Mouse (Mus musculus) embryonic facial prominence, embryonic 14.5 days (tissue): ENCODE measurements around the gene Zwilch. TPM values are rescaled to one million over a fixed set of nuclear protein-coding genes. Genes with fewer than 3 reads are reported as not detected.
"Not testable (repeated sequence)": the region's sequence is repeated elsewhere in the genome, so short reads cannot be mapped to it uniquely, and the experiment has no call there.

Source experiments
- ATAC-seq: fragments of 200-750 bp; cut with Nextera tagmentation; 2 replicates; pipeline ENCODE4 v1.8.0; 2017; ENCODE audit warnings: low read depth, moderate number of reproducible peaks, moderate TSS enrichment
- DNase-seq: peaks from one replicate; pipeline ENCODE4 v3.0.0-alpha.2; 2015; ENCODE audit warnings: low spot score
- H3K27ac ChIP-seq: fragments of 300-500 bp; sonication (generic); replicated peaks from 2 replicates; pipeline ENCODE4 v1.5.1; 2014; ENCODE audit warnings: low read depth, mild to moderate bottlenecking, low read length, moderate library complexity
- H3K27me3 ChIP-seq: fragments of 300-500 bp; sonication (generic); replicated peaks from 2 replicates; pipeline ENCODE4 v1.6.1; 2014; ENCODE audit warnings: low read length; ENCODE audit not compliant: control insufficient read depth, insufficient read depth
- H3K36me3 ChIP-seq: fragments of 300-500 bp; sonication (generic); 2 replicates; pipeline ENCODE4 v1.6.1; 2014; ENCODE audit warnings: low read length, mixed read lengths; ENCODE audit not compliant: control insufficient read depth, insufficient read depth
- H3K4me1 ChIP-seq: fragments of 300-500 bp; sonication (generic); 2 replicates; pipeline ENCODE4 v1.6.1; 2014; ENCODE audit warnings: antibody characterized with exemption, low read length; ENCODE audit not compliant: control insufficient read depth, insufficient read depth
- H3K4me2 ChIP-seq: fragments of 300-500 bp; sonication (generic); 2 replicates; pipeline ENCODE4 v1.6.1; 2014; ENCODE audit warnings: low read depth, mild to moderate bottlenecking, low read length, moderate library complexity, mixed read lengths
- H3K4me3 ChIP-seq: fragments of 300-500 bp; sonication (generic); 2 replicates; pipeline ENCODE4 v1.5.1; 2014; ENCODE audit warnings: low read depth, mild to moderate bottlenecking, low read length
- H3K9ac ChIP-seq: fragments of 300-500 bp; sonication (generic); 2 replicates; pipeline ENCODE4 v1.6.1; 2014; ENCODE audit warnings: low read depth, mild to moderate bottlenecking, low read length, moderate library complexity, mixed read lengths
- H3K9me3 ChIP-seq: fragments of 300-500 bp; sonication (generic); 2 replicates; pipeline ENCODE4 v1.6.1; 2016; ENCODE audit warnings: low read length; ENCODE audit not compliant: control insufficient read depth
- WGBS: fragments of 180-500 bp; shearing (Covaris S2); extraction: QIAGEN DNeasy Blood & Tissue Kit; methylation state at CpG from one replicate; pipeline ENCODE4 v1.1.7; 2014; 5-methylcytosine and 5-hydroxymethylcytosine counted together
- polyA plus RNA-seq: library from polyadenylated mRNA; unstranded; fragments of >200 nt; fragmentation: Nextera tagmentation; extraction: Ambion mirVana; gene quantifications from 2 replicates; pipeline ENCODE4 v1.2.1, GENCODE M21; 2014

Zwilch gene
- polyA plus RNA-seq, 1 experiment from 2014 or later: 10.6 TPM

DNA sequence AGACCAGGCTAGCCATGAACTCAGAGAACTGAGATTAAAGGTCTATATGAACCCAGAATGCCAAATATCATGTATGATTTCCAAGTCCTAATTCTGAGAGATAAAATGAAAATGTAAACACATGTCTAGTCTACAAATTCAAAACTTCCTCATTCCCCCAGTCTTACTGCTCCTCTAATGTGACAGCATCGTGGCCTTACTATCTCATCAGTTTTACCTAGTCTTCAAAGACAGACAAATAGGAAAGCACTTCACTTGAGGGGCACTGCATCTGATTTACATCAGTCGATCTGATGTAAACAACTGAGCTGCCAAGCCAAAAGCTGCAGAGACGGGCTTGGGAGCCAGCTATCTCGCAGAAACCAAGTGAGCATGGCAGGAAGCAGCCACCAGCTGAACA, 43.2 kb upstream of the Zwilch start:
- Histone ChIP-seq H3K27me3 (no peaks in the 10 kb centered on the region), H3K9ac (no peak overlapping the region), H3K36me3 (peaks cover 25% of the 10 kb centered on the region; the same call in 1 of the 2 replicates), H3K4me1 (peaks cover 8% of the 10 kb centered on the region; the same call in 1 of the 2 replicates), H3K4me2 (no peak overlapping the region), H3K4me3 (no peak overlapping the region), H3K9me3 (no peaks in the 10 kb centered on the region), H3K27ac (no peak overlapping the region)
- no peak for DNase-seq
- no peak for ATAC-seq
- 72% methylated on average over 4 of the region's 4 CpGs for WGBS

DNA sequence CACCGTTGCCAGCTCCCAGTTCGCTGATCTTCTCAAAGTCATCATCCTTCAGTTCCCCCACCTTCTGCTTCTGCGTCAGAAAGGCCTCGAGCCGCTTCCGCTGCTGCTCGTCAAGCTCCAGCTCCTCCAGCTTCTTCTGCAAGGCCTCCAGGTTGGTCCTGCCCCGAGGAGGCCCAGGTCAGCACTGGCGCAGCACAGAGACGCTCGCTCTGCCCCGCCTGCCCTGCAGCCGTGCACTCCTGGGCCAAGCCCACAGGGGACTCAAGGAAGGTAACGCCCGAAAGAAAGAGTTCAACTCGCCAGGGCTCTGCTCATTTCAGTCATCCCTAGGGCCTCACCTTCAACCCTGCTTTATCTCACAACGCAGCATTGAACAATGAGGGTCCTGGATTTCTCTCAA, 41.5 kb upstream of the Zwilch start:
- 88% methylated on average over 17 of the region's 17 CpGs for WGBS
- Histone ChIP-seq H3K4me1 (peaks cover 1% of the 10 kb centered on the region; the same call in 1 of the 2 replicates), H3K27me3 (no peaks in the 10 kb centered on the region), H3K27ac (no peak overlapping the region), H3K4me3 (no peak overlapping the region), H3K9ac (no peak overlapping the region), H3K9me3 (no peaks in the 10 kb centered on the region), H3K36me3 (peaks cover 40% of the 10 kb centered on the region), H3K4me2 (no peak overlapping the region)
- no peak for DNase-seq
- ATAC-seq: no peak

DNA sequence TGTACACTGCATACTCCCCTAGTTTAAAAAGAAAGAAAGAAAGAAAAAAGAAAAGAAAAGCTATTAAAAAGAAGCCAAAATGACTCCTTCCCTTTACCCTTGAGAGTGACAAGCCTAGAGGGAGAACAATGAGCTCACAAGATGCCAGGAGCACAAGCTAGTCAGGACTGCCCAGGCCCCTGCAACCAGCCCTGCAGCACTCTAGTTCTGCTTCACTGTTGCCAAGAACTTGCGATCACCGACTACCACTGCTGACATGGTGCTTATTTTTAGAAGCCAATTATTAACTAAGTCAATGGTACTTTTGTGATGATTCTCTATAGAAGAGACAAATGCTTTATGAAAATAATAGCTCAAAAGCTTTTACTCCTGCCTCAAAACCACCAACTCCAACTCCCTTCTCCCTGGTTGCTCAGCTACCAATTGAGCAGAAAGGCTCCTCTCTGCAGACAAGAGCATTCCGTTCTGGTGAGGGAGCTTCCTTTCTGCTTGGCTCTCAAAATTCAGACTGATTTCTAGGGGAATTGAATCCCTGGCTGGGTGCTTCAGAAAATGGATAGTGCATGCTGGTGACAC, 34.7 kb upstream of the Zwilch start:
- WGBS: 65% methylated on average over 3 of the region's 3 CpGs
- DNase-seq (no peak), ATAC-seq (no peak)
- H3K4me3 ChIP-seq: no peak overlapping the region
- peaks cover 68% of the 10 kb centered on the region for H3K36me3 ChIP-seq
- no peak overlapping the region for H3K9ac ChIP-seq
- no peak overlapping the region for H3K4me2 ChIP-seq
- no peaks in the 10 kb centered on the region for H3K9me3 ChIP-seq
- no peaks in the 10 kb centered on the region for H3K27me3 ChIP-seq
- no peaks in the 10 kb centered on the region for H3K4me1 ChIP-seq
- no peak overlapping the region for H3K27ac ChIP-seq

GRCm38 (mm10) chr9:64202866-64203265, 30.0 kb upstream of the Zwilch start:
- Histone ChIP-seq H3K4me1 (no peaks in the 10 kb centered on the region), H3K4me3 (no peak overlapping the region), H3K9me3 (no peaks in the 10 kb centered on the region), H3K4me2 (no peak overlapping the region), H3K27ac (no peak overlapping the region), H3K9ac (no peak overlapping the region), H3K36me3 (peaks cover 55% of the 10 kb centered on the region), H3K27me3 (no peaks in the 10 kb centered on the region)
- DNase-seq (no peak), ATAC-seq (no peak)

DNA sequence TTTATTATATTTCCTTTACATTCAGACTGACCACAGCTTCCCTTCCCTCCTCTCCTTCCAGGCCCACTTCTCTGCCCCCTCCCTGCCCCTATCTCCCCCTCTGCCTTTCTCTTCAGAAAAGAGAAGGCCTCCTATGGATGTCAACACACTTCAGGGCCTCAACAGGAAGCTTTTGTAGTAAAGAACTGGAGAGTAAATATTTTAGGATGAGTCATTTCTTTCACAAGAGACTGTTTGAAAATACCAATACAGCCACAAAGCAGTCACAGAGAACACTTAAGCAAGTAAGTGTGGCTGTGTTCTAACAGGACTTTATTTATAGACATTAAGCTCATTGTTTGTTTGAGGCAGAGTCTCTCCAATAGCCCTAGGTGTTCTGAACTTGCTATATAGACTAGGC, 29.4 kb upstream of the Zwilch start:
- Histone ChIP-seq H3K4me1 (no peaks in the 10 kb centered on the region), H3K9me3 (no peaks in the 10 kb centered on the region), H3K4me3 (no peak overlapping the region), H3K9ac (no peak overlapping the region), H3K36me3 (peaks cover 57% of the 10 kb centered on the region), H3K27ac (no peak overlapping the region), H3K4me2 (no peak overlapping the region), H3K27me3 (no peaks in the 10 kb centered on the region)
- DNase-seq (no peak), ATAC-seq (no peak)

- H3K27me3 ChIP-seq: no peaks in the 10 kb centered on the region
- no peaks in the 10 kb centered on the region for H3K9me3 ChIP-seq
These were observed 27.0 kb upstream of the Zwilch start for GRCm38 (mm10) chr9:64199897-64200296.

DNA sequence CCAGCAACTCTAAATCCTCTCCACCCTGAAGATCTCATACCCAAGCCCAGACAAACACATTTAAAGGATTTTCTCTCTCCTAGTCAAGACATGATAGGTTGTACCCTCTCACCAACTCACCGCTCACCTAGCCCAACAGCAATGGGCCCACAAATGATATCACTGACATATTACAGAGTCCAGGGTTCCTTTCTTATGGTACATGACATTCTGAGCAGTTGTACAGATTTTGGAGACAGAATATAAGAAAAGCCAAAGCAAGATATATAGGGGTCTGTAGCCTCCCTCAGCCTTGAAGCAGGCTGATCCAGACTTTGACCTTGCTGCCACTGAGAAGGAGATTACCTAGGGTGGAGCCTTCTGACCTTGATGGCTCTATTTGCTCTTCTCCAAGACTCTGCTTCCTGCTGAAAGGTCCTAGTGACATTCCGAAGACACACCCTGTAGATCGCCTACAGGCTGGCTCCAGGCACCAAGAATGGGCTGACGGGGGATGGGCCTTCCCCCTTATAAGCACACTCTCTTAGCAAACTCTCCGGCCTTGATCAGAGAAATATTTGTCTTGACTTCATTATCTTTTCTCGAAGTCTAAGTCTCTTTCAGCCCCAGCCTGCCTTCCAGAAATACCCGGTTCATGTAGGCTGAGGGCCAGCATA, 26.0 kb upstream of the Zwilch start:
- H3K4me3 ChIP-seq, DNase-seq, H3K4me2 ChIP-seq, ATAC-seq, H3K4me1 ChIP-seq, H3K27ac ChIP-seq, H3K9ac ChIP-seq, H3K27me3 ChIP-seq, H3K9me3 ChIP-seq: not testable (repeated sequence)
- peaks cover 43% of the 10 kb centered on the region for H3K36me3 ChIP-seq
- 89% methylated on average over 7 of the region's 7 CpGs for WGBS

More at GRCm38 (mm10) chr9:64199897-64200296, 27.0 kb upstream of the Zwilch start:
- Histone ChIP-seq H3K4me1 (no peaks in the 10 kb centered on the region), H3K4me3 (no peak overlapping the region), H3K4me2 (no peak overlapping the region), H3K36me3 (peaks cover 54% of the 10 kb centered on the region), H3K9ac (no peak overlapping the region), H3K27ac (no peak overlapping the region)
- ATAC-seq (no peak), DNase-seq (no peak)
- WGBS: 69% methylated on average over 2 of the region's 2 CpGs

GRCm38 (mm10) chr9:64198068-64198762, 25.3 kb upstream of the Zwilch start:
- Histone ChIP-seq H3K27me3 (no peaks in the 10 kb centered on the region), H3K9ac (no peak overlapping the region), H3K9me3 (no peaks in the 10 kb centered on the region), H3K4me1 (no peaks in the 10 kb centered on the region), H3K27ac (no peak overlapping the region), H3K4me2 (no peak overlapping the region), H3K4me3 (no peak overlapping the region), H3K36me3 (peaks cover 42% of the 10 kb centered on the region)
- ATAC-seq: no peak
- DNase-seq: no peak
- 95% methylated on average over 4 of the region's 5 CpGs for WGBS
